Mouse (Mus musculus) erythroid progenitor cell, adult 5-6 weeks (primary cell): ENCODE results near the gene Gm12695. TPM values are rescaled to one million over a fixed set of nuclear protein-coding genes. Genes with fewer than 3 reads are reported as not detected.

ENCODE experiments used
- ATAC-seq: replicated peaks from 2 replicates; pipeline ENCODE4 v1.8.0; 2016; ENCODE audit warnings: moderate number of reproducible peaks, mild to moderate bottlenecking, moderate TSS enrichment, inconsistent platforms; ENCODE audit not compliant: poor library complexity, low FRiP score, severe bottlenecking
- total RNA-seq, 2 experiments: library from RNA; stranded (forward) in 1 of 2; stranded (reverse) in 1 of 2; fragments of 150-400 nt in 1 of 2; fragments of 186-747, 209-891 nt in 1 of 2; gene quantifications; 2 replicates each; pipeline versions ENCODE4 v1.2.3 to v1.2.4; 2015 to 2017; ENCODE audit warnings: low replicate concordance in 2 of 2

Gm12695 gene
- total RNA-seq (2015; ENCODE audit: low replicate concordance), result not detected in 2 replicates
- not detected in 2 replicates for total RNA-seq (2017; ENCODE audit: low replicate concordance)

DNA sequence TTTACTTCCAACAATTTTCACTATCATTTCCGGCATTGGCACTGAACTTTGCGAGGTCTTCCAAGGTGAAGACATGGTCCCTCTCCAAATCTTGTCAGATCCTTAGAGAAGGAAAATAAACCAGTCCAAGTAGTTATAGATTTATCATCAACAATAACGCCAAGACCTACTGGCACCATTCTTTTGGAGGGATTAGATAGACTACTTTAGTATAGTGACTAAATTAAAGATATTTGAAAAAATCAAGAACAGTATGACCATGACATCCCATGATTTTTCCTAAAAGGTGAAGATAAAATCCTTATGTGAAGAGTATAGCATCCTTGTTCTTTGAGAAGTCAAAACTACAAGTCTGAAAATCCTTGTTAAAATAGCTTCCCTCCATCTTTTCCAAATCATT lies at the start of gene Gm12695:
Gm12695 (minus strand) TSS at position 101 of the 400 bp plus-strand sequence.
- no peak for ATAC-seq

DNA sequence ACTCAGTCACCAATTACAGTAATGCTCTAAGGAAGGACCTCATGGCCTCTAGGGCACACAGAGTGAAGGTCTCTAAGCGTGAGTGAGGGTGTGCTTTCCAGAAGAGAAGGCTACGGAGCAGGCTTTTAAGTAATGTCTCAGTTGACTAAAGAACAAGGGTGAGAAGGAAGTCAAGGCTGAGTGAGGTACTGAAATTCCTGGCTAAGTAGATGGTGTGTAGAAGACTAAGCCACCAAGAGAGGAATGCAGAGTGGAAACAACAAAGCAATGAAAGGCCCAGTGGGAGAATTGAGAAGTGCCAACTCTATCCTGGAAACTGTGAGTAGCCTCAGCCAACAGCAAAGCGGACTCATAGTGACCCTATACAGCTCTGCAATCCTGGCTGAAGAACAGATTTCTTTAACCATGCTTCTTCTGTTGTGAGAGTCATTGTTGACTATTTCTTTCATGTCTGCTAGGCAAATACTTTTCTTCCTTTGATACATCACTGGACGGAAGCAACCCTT lies 40.6 kb upstream of the Gm12695 start:
- ATAC-seq, result no peak

DNA sequence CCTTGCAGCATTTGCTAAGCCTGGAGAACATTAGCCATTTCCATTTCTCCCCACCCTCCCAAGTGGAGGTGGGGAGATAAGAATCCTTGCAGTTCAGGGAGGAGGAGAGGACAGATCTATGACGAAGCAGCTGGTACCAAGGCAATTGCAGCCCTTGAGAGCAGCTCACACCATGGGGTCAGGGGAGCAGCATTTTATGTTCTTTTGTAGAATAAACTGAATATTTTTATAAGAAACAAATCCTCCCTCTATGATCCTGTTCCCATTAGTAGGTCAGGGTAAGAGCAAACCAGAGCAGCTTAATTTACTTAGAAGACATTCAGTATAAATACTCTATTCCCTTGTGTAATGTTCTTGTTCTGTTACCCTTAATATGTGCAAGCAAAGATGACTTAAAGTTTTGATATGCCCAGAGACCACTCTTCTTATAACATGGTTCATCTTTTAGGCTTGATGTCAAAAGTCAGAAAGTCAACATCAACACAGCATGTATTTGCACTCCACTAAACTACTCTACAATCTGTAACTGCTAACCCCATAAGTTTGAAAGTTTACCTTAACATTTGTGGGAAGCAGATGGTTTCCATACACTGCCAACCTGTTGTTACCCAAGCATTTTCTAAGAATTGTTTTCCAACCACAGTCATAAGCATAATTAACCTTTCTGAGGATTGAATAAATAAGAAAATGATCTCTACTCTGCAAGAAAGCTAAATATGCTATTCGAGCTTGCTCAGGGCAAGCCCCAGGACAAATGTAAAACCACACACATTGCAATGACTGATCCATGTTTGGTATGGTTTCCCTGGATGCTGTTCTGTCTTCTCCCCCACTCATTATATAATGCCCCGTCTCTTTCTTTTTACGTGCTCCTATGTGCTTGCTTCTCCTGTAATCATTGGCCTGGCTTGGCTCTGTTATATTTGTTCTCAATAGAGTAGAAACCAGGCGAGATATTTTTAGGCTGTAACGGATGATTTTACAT lies 22.1 kb upstream of the Gm12695 start:
- ATAC-seq, result no peak

DNA sequence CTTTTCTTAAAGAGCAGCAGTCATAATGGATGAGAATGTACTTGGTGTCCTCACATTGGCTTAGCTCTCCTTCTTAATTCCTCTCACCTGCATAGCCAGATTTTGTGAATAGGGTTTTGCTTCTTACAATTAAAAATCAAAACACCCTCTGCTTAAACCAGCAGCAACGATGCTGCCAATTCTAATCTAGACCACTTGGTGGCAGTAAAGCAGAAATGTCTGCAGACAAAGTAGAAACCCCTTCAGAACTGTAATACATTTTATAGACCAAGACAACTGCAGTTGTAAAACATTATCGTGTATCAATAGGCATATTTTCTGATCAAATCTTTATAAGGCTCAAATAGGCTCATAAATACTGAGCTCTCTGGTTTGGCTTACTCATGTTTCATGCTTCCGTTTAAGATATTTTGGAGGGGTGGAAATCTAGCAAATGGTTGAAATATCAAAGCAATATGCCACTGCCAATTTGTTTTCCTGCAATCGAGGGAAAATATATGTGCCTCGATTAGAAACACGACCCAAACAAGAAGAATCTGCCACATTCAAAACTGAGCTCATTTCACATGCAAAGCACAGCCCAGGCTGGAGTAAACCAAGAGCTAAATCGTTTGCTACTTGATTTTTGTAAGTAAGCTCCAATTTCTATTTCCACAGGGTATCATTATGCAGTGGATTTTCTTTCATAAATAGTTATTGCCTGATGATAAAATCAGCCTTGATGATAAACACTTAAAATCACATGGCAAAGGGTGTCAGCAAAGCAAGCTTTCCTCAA lies 14.6 kb upstream of the Gm12695 start:
- no peak for ATAC-seq

DNA sequence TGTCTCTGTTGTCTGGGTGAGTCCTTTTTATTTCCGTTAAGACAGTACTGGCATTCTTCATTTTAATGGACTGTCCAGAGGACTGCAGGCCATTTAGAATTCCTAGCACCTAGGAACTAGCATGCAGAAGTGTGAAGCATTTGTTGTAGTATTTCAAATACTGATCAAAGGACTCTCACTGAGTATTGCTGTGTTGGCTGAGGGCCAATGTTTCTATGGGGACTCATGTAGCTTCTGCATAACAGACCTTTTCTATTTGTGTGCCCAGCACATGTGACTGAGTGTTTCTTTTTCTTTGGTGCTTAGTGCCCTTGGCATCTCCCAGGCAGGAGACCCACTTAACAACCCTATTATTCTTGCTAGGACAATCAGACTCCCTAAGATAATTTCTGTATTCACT lies 12.6 kb upstream of the Gm12695 start:
- ATAC-seq, result no peak

DNA sequence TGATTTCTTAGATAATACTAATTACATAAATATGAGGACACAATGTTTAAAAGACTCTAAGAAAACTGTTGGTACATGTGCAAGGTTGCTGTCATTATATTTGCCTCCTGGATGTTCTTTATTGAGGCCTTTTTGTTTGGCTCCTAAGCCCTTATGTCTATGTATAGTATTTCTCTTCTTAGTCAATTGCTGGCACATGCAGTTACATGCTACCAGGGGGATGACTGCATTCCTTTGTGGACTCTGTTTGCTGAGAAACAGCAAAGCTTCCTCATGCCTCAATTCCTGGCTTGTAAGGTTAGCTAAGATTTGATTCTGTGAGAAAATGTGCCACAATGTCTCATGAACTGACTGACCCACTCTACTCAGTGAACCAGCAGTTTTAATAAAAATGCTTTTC lies 6.3 kb upstream of the Gm12695 start:
- no peak for ATAC-seq

DNA sequence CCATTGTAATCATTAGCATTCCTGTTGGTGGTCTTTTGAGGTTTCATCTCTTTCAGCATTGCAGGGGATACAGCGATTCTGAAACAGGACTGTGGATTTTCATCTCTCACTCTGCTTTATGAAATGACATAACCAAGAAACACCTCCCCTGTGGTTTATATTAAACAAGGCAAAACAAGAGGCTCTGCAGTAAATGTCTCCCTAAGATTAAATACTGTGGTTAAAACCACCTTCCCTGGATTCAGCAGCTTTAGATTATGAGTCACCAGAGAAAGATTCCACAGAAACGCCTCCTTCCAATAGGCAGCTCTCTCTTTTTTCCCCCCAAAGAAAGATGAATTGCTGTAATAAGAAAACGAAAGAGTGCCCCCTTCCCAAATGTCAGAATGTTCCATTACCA lies 4.9 kb upstream of the Gm12695 start:
- ATAC-seq, result no peak

DNA sequence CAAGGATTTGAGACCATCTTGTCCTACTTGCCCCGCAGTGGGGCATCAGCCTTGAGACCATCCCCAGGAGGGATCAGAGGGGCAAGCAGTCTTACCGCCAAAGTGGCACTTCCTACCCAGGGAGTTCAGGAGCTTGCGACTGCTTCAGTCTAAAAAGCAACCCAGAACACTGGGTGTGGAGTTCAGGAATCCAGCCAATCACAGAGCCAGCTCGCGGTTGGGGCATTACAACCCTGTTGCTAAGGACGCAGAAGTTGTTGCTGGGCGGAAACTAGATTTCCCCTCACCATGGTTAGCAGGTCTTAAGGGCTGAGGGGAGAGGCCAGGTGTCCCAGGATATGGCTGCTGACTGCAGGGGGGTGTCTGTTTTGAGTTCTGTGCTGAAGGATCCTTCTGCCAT lies 1.6 kb upstream of the Gm12695 start:
- ATAC-seq, result no peak

DNA sequence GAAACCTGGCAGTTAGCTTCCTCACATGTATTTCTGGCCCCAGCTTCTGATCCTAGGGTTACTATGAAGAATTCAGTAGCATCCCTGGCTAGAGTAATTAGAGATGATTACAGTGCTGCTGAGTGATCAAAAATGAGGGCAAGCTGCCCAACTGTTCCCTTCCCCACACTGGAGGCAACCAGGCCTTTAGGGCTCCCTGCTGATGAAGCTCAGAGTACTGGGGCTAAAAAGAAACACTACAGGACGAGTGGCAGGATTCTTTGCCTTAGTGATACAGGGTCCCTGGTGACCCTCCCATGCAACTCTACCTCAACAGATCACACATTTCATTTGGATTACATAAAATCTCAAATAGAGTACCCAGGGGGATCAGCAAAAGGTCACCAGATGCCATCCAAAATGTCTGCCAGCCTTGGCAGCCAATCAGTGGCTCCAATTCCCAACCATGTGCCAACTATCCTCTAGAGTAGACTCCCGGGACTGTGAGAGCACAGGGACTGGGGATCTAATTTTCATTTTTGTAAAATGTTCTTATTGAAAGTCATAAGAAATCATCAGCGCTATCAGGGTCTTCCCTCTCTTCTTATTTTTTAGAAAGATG lies 11.9 kb downstream of the Gm12695 start:
- no peak for ATAC-seq

DNA sequence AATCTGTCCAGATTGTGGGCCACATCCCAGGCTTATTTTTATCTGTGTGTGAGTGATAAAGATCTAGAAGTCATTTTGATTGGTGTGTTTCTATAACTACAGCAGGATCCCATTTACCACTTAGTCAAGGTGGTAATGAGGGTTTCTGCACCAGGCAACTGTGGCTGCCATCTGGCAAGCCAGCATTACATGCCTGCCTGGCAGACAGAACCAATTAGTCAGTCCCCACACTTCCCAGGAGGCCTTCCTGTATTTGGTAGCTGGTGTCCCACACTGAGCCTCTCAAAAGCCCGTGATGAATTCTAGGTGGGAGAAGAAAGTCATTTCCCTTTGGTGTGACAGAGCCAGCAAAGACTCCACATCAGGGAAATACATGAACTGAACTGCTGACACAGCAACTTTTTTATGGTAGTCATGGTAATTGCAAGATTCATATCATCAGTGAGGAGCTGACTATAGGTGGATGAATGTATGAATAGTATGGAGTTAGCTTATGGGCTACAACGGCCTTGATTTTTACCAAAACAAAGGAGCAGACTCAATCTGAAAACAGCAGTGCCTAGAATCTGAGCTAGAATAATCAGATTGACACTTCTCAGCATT lies 18.5 kb downstream of the Gm12695 start:
- no peak for ATAC-seq

DNA sequence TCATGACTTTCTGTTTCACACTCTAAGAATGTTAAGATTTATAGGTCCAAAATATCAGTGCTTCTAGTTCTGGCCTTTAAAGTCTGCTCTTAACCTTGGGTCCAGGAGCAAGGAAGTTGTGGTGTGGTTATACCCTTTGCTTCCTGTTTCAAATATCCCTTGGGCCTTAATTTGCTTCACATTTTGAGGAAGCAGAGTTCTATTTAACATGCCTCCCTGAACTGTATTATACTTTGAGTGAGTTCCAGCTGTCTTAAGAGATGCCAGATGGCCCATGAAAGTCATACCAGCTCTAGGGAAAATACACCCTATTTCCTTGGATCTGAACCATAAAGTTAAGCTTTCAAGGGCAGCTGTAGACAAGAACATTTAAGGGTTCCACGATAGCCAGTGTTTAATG lies 33.0 kb downstream of the Gm12695 start:
- ATAC-seq, result no peak

DNA sequence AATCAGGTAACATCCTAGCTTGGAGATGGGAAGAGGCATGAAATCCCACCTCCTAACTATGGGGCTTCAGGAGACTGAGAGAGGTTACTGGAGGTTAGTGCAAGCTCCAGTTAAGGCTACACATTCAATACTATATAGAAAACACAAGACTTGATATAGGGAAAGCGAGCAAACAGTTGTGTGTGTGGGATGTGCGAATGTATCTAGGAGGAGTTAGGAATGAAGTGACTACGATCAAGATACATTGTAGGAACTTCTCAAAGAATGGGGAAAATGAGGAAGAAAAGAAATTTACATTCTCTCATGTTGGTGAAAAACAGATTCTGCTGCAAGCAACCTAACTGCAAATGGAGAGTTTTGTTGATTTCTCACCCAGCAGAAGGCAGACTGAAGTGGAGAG lies 44.5 kb downstream of the Gm12695 start:
- no peak for ATAC-seq

DNA sequence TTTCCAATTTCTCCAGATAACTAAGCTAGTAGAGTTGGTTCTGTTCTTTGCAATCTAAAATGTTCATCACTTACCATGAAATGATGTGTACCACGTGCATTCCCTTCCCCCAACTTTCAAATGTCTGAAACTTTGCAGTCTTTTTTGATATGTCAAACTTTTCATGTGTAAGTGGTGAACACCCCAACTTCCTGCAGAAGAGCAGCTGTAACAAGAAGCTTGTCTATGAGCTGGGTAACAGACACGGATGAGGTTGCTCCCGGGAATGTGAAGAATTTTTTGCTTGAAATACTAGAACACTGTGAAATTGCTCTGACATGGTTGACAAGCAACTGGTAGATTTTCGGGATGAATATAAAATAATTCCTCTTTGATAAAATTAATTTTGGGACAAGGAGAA lies 55.7 kb downstream of the Gm12695 start:
- no peak for ATAC-seq

DNA sequence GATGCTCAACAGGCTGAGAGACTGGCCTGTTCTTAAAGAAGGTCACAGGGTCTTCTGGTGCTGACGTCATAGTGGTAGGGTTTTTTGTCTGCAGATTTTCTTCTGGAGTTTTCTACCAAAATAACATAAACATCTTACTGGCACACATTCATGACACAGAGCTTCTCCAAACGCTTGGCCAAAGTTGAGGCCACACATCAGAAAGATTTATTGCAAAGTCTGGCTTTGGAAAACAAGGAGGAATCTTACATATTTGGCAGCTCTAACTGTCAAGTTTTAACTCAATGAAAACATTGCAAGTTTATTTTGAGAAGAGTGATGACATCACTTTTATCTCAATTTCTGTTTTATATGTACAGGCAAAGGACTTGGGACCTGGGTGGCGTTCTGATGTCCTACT lies 56.8 kb downstream of the Gm12695 start:
- ATAC-seq, result no peak

DNA sequence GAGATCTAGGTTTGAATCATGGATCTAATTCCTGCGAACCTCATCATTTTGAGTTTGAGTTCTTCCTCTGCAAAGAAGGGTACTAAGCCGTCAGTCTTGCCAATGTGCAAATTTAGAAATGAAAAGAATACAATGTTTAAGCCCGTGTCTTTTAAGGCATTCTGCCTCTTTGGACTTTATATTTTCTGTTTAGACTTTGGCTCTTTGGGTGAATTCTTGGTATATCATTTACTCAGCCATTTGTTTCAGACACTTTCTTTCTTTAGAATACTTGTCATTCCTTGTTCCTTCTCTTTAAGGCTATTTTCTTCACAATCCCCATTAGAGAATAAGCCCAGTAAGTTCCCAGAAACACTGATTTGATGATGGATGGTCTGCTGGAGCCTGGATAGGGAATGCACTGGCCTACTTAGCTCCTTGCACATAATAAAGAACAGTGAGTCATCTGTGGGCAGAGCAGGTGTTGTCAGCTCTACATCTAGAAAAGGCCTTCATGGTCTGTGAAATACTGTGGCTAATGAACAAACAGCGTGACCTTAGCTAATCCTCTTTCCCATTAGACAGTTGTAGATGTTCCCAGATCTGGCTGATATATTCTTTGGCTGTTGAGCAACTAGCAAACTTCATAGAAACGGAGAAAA lies 59.5 kb downstream of the Gm12695 start:
- ATAC-seq, result no peak

DNA sequence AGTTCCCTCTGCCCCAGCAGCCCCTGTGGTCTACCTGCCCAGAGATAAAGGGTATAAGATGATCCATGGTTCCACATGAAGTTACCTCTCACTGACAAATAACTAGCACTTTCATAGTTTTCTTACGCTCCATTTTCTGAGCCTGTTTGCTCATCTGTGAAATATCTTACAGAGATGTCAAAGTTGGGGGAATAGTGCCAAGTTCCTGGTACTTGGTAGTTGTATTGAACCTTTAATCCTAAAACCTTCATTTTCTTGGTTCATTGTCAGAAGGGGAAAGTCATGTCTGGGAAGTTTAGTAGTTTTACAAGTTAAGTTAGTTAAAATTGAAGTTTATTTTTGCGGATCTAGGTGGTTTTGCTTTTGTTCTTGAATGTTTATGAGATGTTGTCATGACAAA lies 62.7 kb downstream of the Gm12695 start:
- no peak for ATAC-seq

DNA sequence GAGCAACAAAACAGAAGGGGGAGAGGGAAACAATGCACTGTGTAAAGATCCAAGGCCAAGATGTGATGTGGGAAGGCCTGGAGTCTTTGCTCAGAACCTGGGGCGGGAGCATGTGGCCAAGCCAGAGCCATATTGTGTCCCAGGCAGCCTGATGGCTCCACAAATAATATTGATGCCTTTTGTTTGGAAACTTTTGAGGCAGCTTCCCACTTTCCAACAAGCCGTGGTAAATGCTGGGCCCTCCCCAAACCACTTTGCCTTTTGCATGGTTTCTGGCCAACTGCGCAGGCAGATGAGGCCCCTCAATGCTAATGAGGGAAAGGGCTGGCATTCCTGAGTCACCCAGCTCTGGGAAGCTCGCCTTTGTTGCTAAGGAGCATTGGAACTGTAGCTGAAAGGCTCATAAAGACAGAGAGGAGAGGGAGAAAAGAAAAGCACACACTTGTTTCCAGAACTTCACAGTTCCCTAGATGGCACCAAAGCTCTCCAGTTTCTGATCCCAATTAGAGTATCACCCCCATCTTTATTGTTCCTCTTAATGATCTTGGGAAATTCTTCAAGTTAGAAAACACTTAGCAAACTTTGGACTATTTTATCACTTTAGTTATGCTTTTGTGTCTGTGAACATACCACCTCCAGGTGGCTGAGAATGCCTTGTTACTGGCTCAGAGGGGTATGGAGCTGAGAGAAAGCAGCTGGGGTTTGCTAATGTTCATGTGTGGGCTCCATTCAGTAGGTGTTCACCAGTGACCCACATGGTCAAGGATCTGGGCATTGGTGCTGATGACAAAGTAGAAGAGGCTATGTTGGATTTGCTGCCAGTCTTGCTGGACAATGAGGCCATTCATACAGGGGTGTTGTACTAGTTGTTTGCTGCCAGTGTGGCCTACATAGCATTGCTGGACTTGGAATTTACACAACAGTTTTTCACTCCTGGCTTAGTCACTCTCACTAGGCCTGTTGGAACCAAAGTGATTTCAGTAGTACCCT lies 65.7 kb downstream of the Gm12695 start:
- no peak for ATAC-seq

DNA sequence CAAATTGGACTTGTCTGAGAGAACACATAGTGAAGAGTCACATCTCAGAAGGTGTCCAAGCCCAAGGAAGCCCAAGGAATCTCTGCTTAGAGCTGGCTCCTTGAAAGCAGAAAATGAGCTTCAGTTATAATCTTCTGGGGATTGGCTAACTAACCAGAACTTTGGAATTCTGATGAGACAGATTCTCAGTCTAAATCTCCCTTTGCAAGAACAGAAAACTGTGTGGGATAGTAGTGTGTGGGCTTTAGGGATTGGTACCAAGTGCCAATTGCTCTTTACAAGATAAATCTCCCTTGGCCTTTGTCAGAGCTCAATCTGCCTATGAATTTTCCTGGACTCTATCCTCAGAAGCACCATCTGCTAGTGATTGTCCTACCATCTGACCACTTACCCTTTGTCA lies 66.5 kb downstream of the Gm12695 start:
- no peak for ATAC-seq
